In genomic region chr11:89186911-89187621, GRCm38 (mm10) we compare ENCODE assay signal across 8 mouse cellular contexts.
DNase-seq lines count a peak whose midpoint lies in the region; ATAC-seq and TF ChIP-seq lines count a peak whose summit lies in the region.

No protein-coding gene starts in this region.

- H3K9me3 ChIP-seq in forebrain, embryonic 10.5 days: no peaks in the 10 kb centered on the region
- no peaks in the 10 kb centered on the region for H3K9me3 ChIP-seq in heart, embryonic 11.5 days (replicated peaks; ENCODE audit: control insufficient read depth, low read length)
- H3K9me3 ChIP-seq in limb, embryonic 14.5 days (ENCODE audit: control insufficient read depth, low read length): no peaks in the 10 kb centered on the region

- TF ChIP-seq POLR2A in limb, embryonic 14.5 days (IDR thresholded peaks at IDR 0.05; ENCODE audit: borderline replicate concordance, extremely low read depth, insufficient read depth, insufficient read length): no peak

- peak overlapping the region; percentile 53 for H3K4me2 ChIP-seq in heart, embryonic 11.5 days
- H3K4me2 ChIP-seq in limb, embryonic 14.5 days (replicated peaks; ENCODE audit: low read depth, low read length, severe bottlenecking): peak overlapping the region; percentile 49

- 12% methylated on average over 26 of the region's 26 CpGs for WGBS in forebrain, embryonic 10.5 days
- 4% methylated on average over 26 of the region's 26 CpGs for WGBS in heart, embryonic 11.5 days (ENCODE audit: insufficient replicate concordance)
- WGBS in limb, embryonic 14.5 days: 5% methylated on average over 26 of the region's 26 CpGs

- H3K27me3 ChIP-seq in forebrain, embryonic 10.5 days (ENCODE audit: poor library complexity, severe bottlenecking): peaks cover 34% of the 10 kb centered on the region
- no peaks in the 10 kb centered on the region for H3K27me3 ChIP-seq in heart, embryonic 11.5 days (ENCODE audit: control insufficient read depth, insufficient read depth, low read length)
- H3K27me3 ChIP-seq in limb, embryonic 14.5 days (ENCODE audit: control insufficient read depth, insufficient read depth, low read length): no peaks in the 10 kb centered on the region

- H3K27ac ChIP-seq in forebrain, embryonic 10.5 days: peak overlapping the region; percentile 77
- H3K27ac ChIP-seq in heart, embryonic 11.5 days (ENCODE audit: low read depth, low read length): peak overlapping the region; percentile 79
- H3K27ac ChIP-seq in limb, embryonic 14.5 days (replicated peaks; ENCODE audit: low read depth, low read length): 0 out of 2 replicates have a peak overlapping the region, but pooled peaks have one; percentile 40

- DNase-seq in layer of hippocampus, adult 11-12 months (ENCODE audit: low spot score): peak; percentile 9
- DNase-seq in layer of hippocampus, adult 9-10 months (ENCODE audit: low spot score): no peak
- peak; percentile 56 for DNase-seq in forebrain, embryonic 10.5 days (ENCODE audit: extremely low spot score, low spot score)
- DNase-seq in kidney, adult 9 months: peak; percentile 72
- DNase-seq in limb, embryonic 14.5 days (ENCODE audit: low spot score): peak; percentile 78
- DNase-seq in neural tube, embryonic 10.5 days (ENCODE audit: extremely low spot score, low spot score): peak; percentile 69
- DNase-seq in urinary bladder, postnatal 10 days (ENCODE audit: low spot score): peak; percentile 51

- H3K4me3 ChIP-seq in forebrain, embryonic 10.5 days: peak overlapping the region; percentile 42
- H3K4me3 ChIP-seq in heart, embryonic 11.5 days (ENCODE audit: low read depth, low read length): peak overlapping the region; percentile 26
- H3K4me3 ChIP-seq in limb, embryonic 14.5 days (replicated peaks; ENCODE audit: low read length): peak overlapping the region; percentile 20

- peaks cover 18% of the 10 kb centered on the region for H3K4me1 ChIP-seq in forebrain, embryonic 10.5 days
- H3K4me1 ChIP-seq in heart, embryonic 11.5 days (ENCODE audit: control insufficient read depth, insufficient read depth, low read length): peaks cover 14% of the 10 kb centered on the region
- peaks cover 13% of the 10 kb centered on the region for H3K4me1 ChIP-seq in limb, embryonic 14.5 days (ENCODE audit: control insufficient read depth, insufficient read depth, low read length)

- peak overlapping the region; percentile 23; the same call in 1 of the 2 replicates for H3K9ac ChIP-seq in heart, embryonic 11.5 days (ENCODE audit: low read depth, low read length)
- H3K9ac ChIP-seq in limb, embryonic 14.5 days (ENCODE audit: low read depth, low read length, severe bottlenecking): peak overlapping the region; percentile 25; the same call in 1 of the 2 replicates

- no peaks in the 10 kb centered on the region for H3K36me3 ChIP-seq in forebrain, embryonic 10.5 days (replicated peaks)
- no peaks in the 10 kb centered on the region for H3K36me3 ChIP-seq in heart, embryonic 11.5 days (ENCODE audit: control insufficient read depth, insufficient read depth, low read length)
- H3K36me3 ChIP-seq in limb, embryonic 14.5 days (ENCODE audit: control insufficient read depth, insufficient read depth, low read length): no peaks in the 10 kb centered on the region

- peak; percentile 86 for ATAC-seq in heart, embryonic 11.5 days (replicated peaks; ENCODE audit: insufficient number of reproducible peaks, low FRiP score, low TSS enrichment)
- ATAC-seq in limb, embryonic 14.5 days (ENCODE audit: low FRiP score, low read depth): peak; percentile 89
